Mouse (Mus musculus) kidney, adult 2 months (tissue): ENCODE data around the gene Col4a2.
"Not testable (repeated sequence)": the region's sequence is repeated elsewhere in the genome, so short reads cannot be mapped to it uniquely, and the experiment has no call there.

ENCODE experiments used
- CTCF ChIP-seq: fragments of 200-500 bp; conservative IDR thresholded peaks from 2 replicates; pipeline ENCODE4 v1.5.1; 2011; ENCODE audit warnings: low read depth, mild to moderate bottlenecking, control low read depth, low read length, moderate library complexity, mixed read lengths; ENCODE audit not compliant: insufficient read depth, insufficient read length
- POLR2A ChIP-seq: fragments of 200-500 bp; IDR thresholded peaks from one replicate; pipeline ENCODE4 v1.6.1; 2011; ENCODE audit warnings: low read depth, low read length, control low read depth

- TF ChIP-seq CTCF, POLR2A: not testable (repeated sequence)
These were observed 153.9 kb downstream of the Col4a2 start for GRCm38 (mm10) chr8:11466528-11466927.
